Mouse (Mus musculus) c-Kit-positive CD71-negative TER-119-negative erythroid progenitor cells, embryonic 14.5 days (primary cell): Measurements from ENCODE around the gene Thbs4.

Experiments used
- DNase-seq: peaks from one replicate; pipeline ENCODE4 v3.0.0-alpha.2; 2013; ENCODE audit warnings: low read depth

Gene Thbs4

GRCm38 (mm10) chr13:92760519-92760918 lies 34.1 kb downstream of the Thbs4 start:
- no peak for DNase-seq

GRCm38 (mm10) chr13:92759096-92759495 lies 35.5 kb downstream of the Thbs4 start:
- DNase-seq = no peak

DNA sequence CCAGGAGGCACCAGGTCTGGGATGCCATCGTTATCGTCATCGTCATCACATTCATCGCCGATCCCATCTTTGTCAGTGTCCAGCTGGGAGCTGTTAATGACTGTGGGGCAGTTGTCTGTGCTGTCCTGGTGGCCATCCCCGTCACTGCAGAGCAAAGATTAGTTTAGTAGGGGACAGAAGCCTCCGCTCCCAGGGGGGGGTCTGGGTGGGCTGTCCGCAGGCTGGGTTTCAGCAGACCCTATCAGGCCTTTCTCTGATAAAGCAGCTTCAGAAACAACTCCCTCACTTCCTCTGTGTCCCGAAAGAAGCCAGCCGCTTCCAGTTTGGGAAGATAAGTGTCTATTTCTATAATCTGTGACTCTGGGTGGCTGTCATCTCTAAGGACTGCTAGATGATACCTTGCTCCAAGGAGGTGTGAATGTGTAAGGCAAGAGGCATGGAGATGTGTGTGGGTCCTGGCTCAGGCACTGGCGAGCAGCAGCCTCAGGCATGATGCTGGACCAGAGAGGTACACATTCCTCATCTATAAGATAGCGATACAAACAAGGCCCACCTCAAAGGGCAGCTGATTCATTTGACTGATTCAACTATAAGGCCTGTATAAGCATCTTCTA lies 36.5 kb downstream of the Thbs4 start:
- no peak for DNase-seq

GRCm38 (mm10) chr13:92755036-92755435 lies 39.6 kb downstream of the Thbs4 start:
- no peak for DNase-seq

DNA sequence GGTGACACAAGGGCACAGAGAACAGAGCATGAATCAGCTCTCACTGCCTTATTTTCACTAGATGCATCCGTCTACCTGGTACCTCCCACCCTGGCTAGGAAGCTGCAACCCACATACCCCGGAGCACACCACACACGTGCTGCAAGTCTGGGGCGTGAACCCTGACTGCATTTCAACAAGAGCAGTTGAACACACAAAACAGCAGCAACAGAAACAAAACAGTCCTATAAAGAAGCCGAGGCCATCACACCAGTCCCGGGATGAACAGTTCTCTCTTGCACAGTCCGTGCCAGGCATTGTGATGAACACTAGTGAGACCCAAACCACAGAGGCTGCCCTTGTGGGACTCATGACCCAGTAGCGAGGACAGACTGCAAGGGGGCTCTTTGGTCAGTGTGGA lies 40.9 kb downstream of the Thbs4 start:
- DNase-seq = no peak

GRCm38 (mm10) chr13:92751726-92752565 lies 42.7 kb downstream of the Thbs4 start:
- DNase-seq = no peak

DNA sequence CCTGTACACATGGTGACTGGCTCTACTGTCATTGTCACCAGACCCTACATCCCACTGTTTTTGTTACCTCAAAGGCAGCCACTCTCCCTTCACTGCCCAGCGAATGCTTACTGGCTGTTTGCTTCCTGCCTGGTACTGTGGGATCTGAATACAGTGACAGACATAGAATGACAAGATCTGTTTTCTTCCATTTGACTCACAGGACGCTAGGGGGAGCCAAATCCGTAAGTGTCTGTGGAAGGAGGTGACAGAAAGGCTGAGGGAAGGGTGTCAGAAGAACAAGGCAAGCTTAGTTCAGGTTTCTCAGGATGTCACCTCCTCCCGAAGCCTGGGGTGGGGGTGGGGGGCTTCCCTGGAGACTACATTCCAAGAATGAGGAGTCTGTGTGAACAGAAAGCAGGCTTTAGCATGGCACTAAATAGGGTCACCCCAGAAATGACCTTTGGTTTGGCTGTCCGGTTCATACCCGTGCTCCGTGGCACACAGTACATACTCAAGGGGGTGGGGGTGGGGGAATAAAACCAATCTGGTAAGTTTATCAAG lies 43.6 kb downstream of the Thbs4 start:
- DNase-seq = peak; percentile 77

- DNase-seq = no peak
These were observed 51.3 kb downstream of the Thbs4 start for GRCm38 (mm10) chr13:92743337-92743736.

DNA sequence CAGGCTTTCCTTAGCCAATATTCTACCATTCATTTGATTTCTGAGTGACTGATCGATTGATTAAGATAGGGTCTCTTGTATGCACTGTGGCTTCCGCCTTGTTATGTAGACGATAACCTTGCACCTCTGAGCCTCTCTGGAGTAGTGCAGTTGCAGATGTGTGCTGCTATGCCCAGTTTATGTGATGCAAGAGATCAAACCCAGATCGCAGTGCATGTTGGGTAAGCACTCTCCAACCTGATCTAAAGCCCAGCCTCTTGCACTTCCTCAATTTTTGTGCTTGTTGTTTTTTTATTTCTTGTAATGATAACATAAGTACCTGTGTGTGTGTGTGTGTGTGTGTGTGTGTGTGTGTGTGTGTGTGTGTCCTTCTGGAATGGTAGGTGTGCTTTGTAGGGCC lies 51.7 kb downstream of the Thbs4 start:
- DNase-seq = no peak

DNA sequence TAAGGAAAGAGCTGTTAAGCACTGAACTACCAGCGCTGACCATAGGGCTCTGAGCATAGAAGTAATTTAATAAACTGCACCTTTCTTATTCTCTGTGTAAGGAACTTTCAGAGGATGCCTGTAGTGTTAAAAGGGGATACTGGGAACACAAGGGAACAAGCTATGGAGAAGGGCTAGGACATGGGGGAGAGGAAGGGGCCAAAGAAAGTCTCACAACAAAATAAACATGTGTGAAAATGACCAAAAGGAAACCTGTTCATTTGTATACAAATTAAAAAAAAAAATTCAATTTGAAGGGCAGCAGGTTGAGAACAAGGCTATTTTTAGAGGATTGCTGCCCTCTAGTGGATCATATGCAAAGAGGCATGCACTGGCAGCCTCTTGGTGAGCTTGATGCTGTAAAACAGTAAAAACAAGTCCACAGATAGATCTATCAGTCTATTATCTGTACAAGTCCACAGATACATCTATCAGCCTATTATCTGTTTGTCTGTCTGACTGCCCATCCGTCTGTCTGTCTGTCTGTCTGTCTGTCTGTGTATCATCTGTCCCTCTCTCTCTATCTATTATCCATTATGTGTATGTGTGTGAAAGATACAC lies 53.8 kb downstream of the Thbs4 start:
- no peak for DNase-seq

DNA sequence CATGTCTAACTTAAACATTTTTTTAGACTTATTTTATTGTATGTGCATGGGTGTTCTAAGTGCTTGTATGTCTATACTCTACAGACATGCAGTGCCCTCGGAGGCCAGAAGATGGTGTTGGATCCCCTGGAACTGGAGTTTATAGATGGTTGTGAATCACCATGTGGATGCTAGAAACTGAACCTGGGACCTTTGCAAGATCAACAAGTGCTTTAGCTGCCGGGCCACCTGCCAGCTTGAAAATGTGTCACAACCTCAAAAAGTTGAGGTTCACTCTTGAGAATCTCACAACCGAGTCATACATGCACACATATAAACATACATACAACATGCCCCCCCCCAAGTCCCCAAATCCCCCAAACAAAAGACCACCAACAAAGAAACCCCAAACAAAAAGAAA lies 54.8 kb downstream of the Thbs4 start:
- no peak for DNase-seq

DNA sequence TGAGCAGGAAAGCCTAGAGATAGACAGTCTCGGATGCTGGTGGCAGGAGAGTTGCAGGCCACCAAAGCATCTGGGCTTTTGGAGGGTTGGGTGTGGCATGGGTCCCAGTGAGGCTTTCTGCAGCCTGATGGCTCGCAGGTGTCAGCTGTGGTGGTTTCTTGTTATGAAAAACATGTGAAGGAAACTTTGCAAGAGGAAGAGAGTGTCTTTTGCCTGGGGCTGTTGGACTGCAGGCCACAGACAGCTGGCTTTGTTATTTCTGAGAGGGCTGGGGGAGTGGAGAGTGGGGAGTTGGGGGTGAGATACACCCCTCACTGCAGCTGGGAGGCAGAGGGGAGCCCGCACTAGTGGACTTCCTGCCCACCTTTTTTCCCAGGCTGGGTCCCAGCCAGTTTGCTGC lies 55.8 kb downstream of the Thbs4 start:
- DNase-seq = no peak

DNA sequence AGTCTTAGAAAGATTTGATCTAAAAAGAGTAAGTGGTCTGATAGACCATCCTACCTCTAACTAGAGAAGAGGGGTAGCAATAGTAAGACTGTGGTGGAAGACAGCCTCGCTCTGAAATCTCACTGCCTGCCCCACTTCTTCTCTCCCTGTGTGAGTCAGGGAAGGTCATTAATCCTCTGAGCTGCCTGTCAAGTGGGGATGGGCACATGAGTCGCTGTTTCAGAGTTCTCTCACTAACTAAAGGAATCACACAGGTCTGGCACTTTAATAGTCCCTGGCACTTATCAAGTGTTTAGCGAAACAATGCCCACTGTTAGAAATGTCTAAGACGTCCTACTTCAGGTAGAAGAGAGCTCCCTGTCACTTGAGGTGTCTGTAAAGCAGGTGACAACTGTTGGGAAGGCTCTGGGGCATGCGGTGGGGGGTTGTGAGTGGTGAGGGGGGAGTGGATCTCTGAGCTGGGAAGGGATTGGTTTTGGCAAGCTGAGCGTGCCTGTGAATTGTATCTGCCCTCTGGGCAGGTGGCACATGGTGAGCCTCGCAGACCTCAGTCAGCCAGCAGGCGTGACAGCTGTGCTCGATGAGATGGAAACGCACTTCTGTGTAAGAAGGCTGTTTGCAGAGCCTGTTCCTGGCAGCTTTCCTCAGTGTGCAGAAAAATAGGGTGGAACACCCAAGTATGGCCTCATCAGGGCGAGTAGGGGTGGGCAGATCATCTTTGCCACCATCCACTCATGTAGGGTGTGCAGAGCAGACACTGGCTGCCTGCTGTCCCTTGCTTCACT lies 57.9 kb downstream of the Thbs4 start:
- DNase-seq = no peak

DNA sequence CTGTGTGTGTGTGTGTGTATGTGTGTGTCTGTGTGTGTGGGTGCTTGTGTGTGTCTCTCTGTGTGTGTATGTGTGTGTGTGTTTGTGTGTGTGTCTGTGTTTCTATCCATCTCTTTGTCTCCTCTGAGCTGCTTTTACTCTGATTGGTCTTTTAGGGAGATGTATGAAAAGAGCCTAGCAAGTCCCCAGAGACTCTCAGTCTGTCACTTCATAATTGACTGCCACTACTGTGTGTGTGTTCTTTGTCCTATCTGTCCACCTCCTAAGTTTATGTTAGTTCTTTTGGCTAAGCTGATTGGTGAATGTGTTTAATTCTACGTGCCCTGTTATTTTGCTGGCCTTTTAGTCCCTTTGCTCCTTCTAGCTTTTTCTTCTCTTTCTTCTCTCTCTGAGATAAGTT lies 58.9 kb downstream of the Thbs4 start:
- no peak for DNase-seq

- no peak for DNase-seq
These were observed 60.9 kb downstream of the Thbs4 start for GRCm38 (mm10) chr13:92733741-92734140.

DNA sequence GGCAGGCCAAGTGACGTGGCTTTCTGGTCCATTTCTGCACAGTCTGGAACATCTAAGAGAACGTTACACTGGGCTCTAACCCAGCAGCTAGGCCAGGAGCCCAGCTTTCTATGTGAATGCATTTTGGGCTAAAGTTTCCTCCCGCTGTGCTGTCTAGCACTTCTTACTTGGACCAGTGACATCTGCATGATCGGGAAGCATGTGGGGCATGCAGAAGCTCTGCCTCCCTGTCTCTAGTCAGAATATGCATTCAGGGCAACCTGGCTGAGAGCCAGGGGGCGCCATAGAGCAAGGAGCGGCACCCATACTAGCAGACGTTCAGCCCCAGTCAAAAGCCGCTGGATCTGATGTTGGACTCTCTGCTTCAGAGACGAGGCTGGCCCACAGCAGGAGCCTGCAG lies 61.4 kb downstream of the Thbs4 start:
- peak; percentile 55 for DNase-seq

GRCm38 (mm10) chr13:92732836-92733235 lies 61.8 kb downstream of the Thbs4 start:
- no peak for DNase-seq

GRCm38 (mm10) chr13:92731811-92732210 lies 62.8 kb downstream of the Thbs4 start:
- DNase-seq = no peak

DNA sequence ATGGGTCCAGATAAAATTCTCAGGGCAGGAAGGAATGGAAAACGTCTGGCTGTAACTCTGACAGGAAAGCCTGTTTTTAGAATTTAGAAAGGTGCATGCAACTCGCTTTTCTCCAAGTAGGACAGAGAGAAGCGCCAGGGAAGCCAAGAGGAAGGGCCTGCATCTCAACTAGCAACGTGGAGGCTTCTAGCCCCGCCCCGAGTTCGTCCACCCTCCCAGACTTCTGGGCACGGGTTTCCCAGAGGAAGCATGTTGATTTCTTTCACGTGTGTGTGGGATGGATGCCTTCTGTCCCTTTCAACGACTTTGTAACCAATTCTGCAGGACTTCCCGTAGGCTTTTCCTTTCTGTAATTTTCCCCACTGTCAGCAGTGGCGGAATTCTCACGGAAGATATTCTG lies 64.8 kb downstream of the Thbs4 start:
- no peak for DNase-seq

- no peak for DNase-seq
These were observed 72.2 kb downstream of the Thbs4 start for GRCm38 (mm10) chr13:92722389-92722788.

- DNase-seq = no peak
These were observed 73.6 kb downstream of the Thbs4 start for GRCm38 (mm10) chr13:92721006-92721405.
